Mouse (Mus musculus) right cerebral cortex, postnatal 4 days (tissue): ENCODE results near the gene Gm29776.

ENCODE experiments used
- DNase-seq: peaks from one replicate; pipeline ENCODE4 v3.0.0-alpha.2; 2022

The Gm29776 gene

GRCm38 (mm10) chr14:54647900-54648299, 50.7 kb downstream of the Gm29776 start:
- DNase-seq = no peak

- no peak for DNase-seq
Observed at GRCm38 (mm10) chr14:54646898-54647636, 51.6 kb downstream of the Gm29776 start.

GRCm38 (mm10) chr14:54646455-54646854, 52.2 kb downstream of the Gm29776 start:
- DNase-seq = no peak

- no peak for DNase-seq
Observed at GRCm38 (mm10) chr14:54644294-54644693, 54.3 kb downstream of the Gm29776 start.

GRCm38 (mm10) chr14:54643011-54643410, 55.6 kb downstream of the Gm29776 start:
- no peak for DNase-seq
